Mouse (Mus musculus) kidney, embryonic 16.5 days (tissue): ENCODE results near the gene Mesd. TPM values are rescaled to one million over a fixed set of nuclear protein-coding genes. Genes with fewer than 3 reads are reported as not detected.

Source experiments
- ATAC-seq: fragments of 200-750 bp; cut with Nextera tagmentation; 2 replicates; pipeline ENCODE4 v1.8.0; 2017; ENCODE audit warnings: moderate TSS enrichment; ENCODE audit not compliant: low FRiP score, low TSS enrichment
- H3K27ac ChIP-seq: fragments of 300-500 bp; sonication (generic); 2 replicates; pipeline ENCODE4 v1.5.1; 2014; ENCODE audit warnings: low read length
- H3K27me3 ChIP-seq: fragments of 300-500 bp; sonication (generic); 2 replicates; pipeline ENCODE4 v1.6.1; 2014; ENCODE audit warnings: low read length, control low read depth, mixed read lengths; ENCODE audit not compliant: insufficient read depth
- H3K36me3 ChIP-seq: fragments of 300-500 bp; sonication (generic); 2 replicates; pipeline ENCODE4 v1.6.1; 2014; ENCODE audit warnings: low read length, control low read depth, mixed read lengths; ENCODE audit not compliant: insufficient read depth
- H3K4me1 ChIP-seq: fragments of 300-500 bp; sonication (generic); 2 replicates; pipeline ENCODE4 v1.6.1; 2014; ENCODE audit warnings: low read length, control low read depth, mixed read lengths; ENCODE audit not compliant: insufficient read depth
- H3K4me2 ChIP-seq: fragments of 300-500 bp; sonication (generic); replicated peaks from 2 replicates; pipeline ENCODE4 v1.6.1; 2014; ENCODE audit warnings: low read depth, low read length
- H3K4me3 ChIP-seq: fragments of 300-500 bp; sonication (generic); 2 replicates; pipeline ENCODE4 v1.5.1; 2014; ENCODE audit warnings: mild to moderate bottlenecking, low read length
- H3K9ac ChIP-seq: fragments of 300-500 bp; sonication (generic); replicated peaks from 2 replicates; pipeline ENCODE4 v1.6.1; 2014; ENCODE audit warnings: low read length
- H3K9me3 ChIP-seq: fragments of 300-500 bp; sonication (generic); 2 replicates; pipeline ENCODE4 v1.6.1; 2016; ENCODE audit warnings: low read length, control low read depth
- WGBS: fragments of 180-500 bp; shearing (Covaris S2); extraction: QIAGEN DNeasy Blood & Tissue Kit; methylation state at CpG from one replicate; pipeline ENCODE4 v1.1.7; 2014; 5-methylcytosine and 5-hydroxymethylcytosine counted together
- polyA plus RNA-seq: library from polyadenylated mRNA; unstranded; fragments of >200 nt; fragmentation: Nextera tagmentation; extraction: Ambion mirVana; gene quantifications from 2 replicates; pipeline ENCODE4 v1.2.1, GENCODE M21; 2015

The Mesd gene
- polyA plus RNA-seq, 1 experiment from 2014 or later, result 113 TPM

DNA sequence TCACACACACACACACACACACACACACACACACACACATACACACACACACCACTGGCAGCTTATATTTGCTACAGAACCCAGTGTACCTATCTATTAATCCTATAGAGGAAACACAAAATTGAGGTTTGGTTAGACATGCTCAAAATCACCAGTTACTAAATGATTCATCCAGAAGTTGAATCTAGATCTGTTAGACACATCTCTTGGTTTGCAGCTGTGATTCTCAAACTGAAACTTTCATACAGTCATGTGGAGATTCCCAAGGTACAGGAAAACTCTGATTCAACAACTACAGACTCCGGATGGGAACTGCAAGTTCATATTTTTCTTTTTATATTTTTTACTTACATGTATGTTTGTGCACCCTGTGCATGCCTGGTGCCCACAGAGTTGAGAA, 29.1 kb upstream of the Mesd start:
- WGBS, result 100% methylated on average over 1 of the region's 1 CpGs
- Histone ChIP-seq H3K4me2 (no peak overlapping the region), H3K36me3 (no peaks in the 10 kb centered on the region), H3K4me3 (no peak overlapping the region), H3K27me3 (no peaks in the 10 kb centered on the region), H3K9ac (no peak overlapping the region), H3K9me3 (no peaks in the 10 kb centered on the region), H3K4me1 (no peaks in the 10 kb centered on the region), H3K27ac (no peak overlapping the region)
- ATAC-seq, result no peak

DNA sequence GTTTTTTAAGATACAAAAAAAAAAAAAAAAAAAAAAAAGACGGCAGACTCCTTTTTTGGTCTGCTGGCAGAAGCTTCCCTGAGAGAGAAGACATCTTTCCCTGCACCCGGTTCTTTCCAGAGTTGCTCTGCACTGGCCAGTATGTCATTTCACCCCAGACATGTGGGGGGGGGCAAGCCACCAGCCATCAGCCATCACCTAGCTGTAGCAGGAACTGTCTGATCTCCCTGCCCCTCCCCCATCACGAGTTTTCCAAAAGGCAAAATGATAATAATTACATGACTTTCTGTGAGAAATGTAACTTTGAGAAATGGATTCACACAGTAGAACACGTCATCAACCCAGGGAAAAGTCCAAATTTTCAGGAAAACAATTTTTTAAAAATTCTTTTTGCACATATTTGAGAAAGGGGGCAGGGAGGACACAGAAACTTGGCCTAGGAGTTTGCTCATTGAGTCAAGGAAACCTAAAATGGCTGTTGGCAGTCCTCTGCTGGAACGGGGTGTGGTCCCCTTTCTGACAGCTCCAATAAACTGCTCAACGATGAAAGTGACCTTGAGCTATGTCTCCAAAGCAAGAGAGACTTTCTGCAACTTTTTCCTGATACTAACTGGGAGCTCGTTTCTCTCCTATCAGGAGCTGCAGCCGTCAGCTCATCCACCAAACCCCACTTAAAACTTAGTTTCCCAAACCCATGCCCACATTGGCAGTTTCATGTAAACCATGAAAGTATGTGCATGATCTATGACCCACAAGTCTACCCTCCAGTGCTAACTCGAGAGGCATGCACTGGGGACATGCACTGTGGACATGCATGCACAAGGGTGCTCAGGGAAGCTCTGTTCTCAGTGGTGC, 27.7 kb upstream of the Mesd start:
- Histone ChIP-seq H3K9me3 (no peaks in the 10 kb centered on the region), H3K4me2 (no peak overlapping the region), H3K4me1 (no peaks in the 10 kb centered on the region), H3K27ac (no peak overlapping the region), H3K27me3 (no peaks in the 10 kb centered on the region), H3K36me3 (no peaks in the 10 kb centered on the region), H3K9ac (no peak overlapping the region), H3K4me3 (no peak overlapping the region)
- no peak for ATAC-seq
- WGBS, result 68% methylated on average over 9 of the region's 9 CpGs

DNA sequence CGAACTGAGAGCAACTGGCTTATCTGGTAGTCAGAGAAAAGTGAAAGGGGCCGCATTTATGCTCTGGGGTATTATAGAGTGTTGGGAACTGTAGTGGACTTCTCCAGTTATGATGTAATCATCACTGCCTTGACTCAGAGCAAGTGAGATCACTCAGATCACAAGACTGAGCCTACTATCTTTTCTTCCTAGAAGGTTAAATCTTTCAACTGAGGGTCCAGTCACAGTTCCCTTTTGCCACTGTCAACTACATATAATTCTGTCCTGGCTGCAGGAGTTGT, 27.1 kb upstream of the Mesd start:
- Histone ChIP-seq H3K4me2 (no peak overlapping the region), H3K9ac (no peak overlapping the region), H3K36me3 (no peaks in the 10 kb centered on the region), H3K27me3 (no peaks in the 10 kb centered on the region), H3K4me1 (no peaks in the 10 kb centered on the region), H3K9me3 (no peaks in the 10 kb centered on the region), H3K4me3 (no peak overlapping the region), H3K27ac (no peak overlapping the region)
- no peak for ATAC-seq
- WGBS, result 82% methylated on average over 2 of the region's 2 CpGs

DNA sequence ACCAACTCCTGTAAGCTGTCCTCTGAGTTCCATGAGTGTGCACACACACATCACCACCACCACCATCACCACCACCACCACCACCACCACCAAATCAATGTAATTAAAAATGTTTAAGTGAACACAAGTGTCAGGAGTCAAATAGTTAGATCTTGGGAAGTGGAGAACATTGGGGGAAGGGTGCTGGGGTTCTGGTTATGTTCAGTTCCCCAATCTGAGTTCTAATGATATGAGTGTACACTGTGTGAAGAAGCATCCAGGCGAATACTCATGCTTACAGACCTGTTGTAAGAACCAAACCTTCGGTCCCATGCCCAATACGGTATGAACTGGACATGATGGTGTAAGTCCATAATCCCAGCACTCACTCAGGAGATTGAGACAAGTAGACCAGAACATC, 26.3 kb upstream of the Mesd start:
- WGBS, result 95% methylated on average over 3 of the region's 3 CpGs
- Histone ChIP-seq H3K9me3 (no peaks in the 10 kb centered on the region), H3K27ac (no peak overlapping the region), H3K4me3 (no peak overlapping the region), H3K36me3 (no peaks in the 10 kb centered on the region), H3K4me1 (no peaks in the 10 kb centered on the region), H3K27me3 (no peaks in the 10 kb centered on the region), H3K9ac (no peak overlapping the region), H3K4me2 (no peak overlapping the region)
- no peak for ATAC-seq

DNA sequence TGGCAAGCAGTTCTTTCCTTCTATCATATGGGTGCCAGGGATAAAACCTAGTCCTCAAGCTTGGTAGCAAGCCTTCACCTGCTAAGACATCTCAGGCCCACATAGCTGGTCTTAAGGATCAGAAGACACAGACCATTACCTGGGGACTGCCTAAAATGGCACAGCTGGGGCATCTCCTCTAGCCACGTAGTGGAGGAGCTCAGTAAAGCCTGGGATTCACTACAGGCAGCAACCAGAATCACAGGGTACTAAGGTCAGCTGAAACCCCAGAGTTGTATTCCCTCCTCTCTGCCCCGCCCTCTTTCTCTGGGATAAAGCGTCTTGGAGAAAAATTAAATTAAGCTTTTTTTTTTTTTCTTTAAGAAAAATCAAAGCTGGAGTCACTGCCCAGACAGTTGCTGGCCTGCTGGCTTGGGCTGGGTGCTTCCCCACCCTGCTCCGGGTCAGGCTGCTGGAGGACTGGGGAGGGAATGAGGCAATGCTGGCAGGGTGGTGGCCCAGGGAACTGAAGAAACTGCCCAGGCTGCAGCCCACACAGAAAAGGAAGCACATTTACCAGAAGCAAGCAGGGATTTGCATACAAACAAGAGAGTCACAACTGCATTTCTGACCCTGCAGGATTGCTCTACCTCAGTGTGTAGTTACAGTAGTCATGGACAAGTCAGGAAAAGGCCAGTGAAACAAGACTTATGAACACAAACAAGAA, 24.7 kb upstream of the Mesd start:
- no peak overlapping the region for H3K27ac ChIP-seq
- no peaks in the 10 kb centered on the region for H3K27me3 ChIP-seq
- H3K4me2 ChIP-seq, result no peak overlapping the region
- H3K36me3 ChIP-seq, result no peaks in the 10 kb centered on the region
- no peaks in the 10 kb centered on the region for H3K4me1 ChIP-seq
- no peak overlapping the region for H3K4me3 ChIP-seq
- no peak overlapping the region for H3K9ac ChIP-seq
- no peak for ATAC-seq
- WGBS, result 51% methylated on average over 4 of the region's 4 CpGs
- H3K9me3 ChIP-seq, result no peaks in the 10 kb centered on the region

DNA sequence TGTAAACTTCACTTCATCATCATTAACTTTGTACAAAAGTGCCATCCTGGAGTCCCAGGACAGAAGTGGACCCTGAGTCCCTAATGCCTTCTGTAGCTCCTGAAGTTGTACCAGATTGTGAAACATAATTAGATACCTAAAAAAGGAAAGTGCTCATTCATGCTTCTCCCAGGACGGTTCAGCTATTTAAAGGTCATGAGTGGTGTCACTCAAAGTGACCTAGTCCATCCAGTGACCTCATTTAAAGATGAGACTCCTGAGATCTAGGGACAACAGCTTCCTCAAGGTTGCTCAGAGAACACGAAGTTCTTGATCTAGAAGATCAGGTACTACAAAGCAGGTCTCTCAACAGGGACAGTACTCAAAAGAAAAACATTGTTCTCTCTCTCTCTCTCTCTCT, 20.7 kb upstream of the Mesd start:
- ATAC-seq, result no peak
- no peak overlapping the region for H3K4me3 ChIP-seq
- no peak overlapping the region for H3K4me2 ChIP-seq
- H3K27ac ChIP-seq, result no peak overlapping the region
- no peaks in the 10 kb centered on the region for H3K36me3 ChIP-seq
- H3K9me3 ChIP-seq, result no peaks in the 10 kb centered on the region
- no peaks in the 10 kb centered on the region for H3K4me1 ChIP-seq
- no peak overlapping the region for H3K9ac ChIP-seq
- H3K27me3 ChIP-seq, result no peaks in the 10 kb centered on the region
- 36% methylated on average over 2 of the region's 2 CpGs for WGBS

DNA sequence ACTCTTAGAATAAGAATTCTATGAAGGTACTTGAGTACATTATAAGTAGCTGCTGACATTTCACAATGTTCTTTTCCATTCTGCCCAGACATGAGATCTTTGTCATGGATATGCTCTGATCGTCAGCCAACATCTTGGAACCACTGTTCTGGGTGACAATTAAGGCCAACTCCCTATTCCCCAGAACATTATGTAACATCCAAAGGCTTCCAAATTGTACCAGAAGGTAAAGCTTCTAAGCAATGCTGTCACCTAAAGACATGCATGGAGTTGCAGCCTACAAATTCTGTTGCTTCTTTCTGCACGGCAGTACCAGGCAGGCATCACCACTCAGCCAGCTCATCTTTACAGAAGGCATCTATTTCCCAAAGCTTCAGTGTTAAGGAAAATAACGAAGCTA, 16.1 kb upstream of the Mesd start:
- WGBS, result 85% methylated on average over 3 of the region's 3 CpGs
- Histone ChIP-seq H3K27me3 (no peaks in the 10 kb centered on the region), H3K4me3 (no peak overlapping the region), H3K9me3 (no peaks in the 10 kb centered on the region), H3K9ac (no peak overlapping the region), H3K4me2 (no peak overlapping the region), H3K27ac (no peak overlapping the region), H3K4me1 (no peaks in the 10 kb centered on the region), H3K36me3 (no peaks in the 10 kb centered on the region)
- no peak for ATAC-seq

DNA sequence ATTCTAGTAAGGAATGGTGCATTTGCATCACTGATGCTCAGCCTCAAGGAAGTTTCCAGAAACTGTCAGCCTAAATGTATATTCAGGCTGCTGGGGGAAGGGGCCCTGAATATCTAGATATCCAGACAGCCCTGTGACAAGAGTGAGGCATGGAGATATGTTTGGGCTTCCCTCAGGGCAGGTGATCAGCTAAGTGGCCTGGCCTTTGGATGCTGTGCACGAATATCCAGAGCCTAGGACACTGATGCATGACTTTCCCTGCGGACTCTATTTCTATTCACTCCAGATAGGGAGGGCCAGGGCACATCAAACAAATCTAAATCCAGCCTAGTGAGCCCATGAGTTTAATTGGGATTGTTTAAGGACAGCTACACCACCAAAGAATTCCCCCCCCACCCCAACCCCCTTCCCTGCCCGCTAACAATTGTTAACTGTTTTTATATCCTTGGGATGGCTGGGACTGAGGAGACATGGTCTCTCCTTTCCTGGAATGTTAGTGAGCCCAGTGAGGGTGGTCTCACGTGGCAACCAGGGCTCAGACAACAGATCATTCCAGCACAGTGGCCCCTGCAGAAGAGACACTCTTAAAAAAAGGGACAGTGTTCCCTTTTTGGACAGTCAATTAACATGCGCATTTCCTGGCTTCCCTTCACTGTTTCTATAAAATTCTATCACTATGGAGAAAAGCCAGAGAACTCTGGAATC, 14.3 kb upstream of the Mesd start:
- Histone ChIP-seq H3K4me2 (no peak overlapping the region), H3K4me1 (no peaks in the 10 kb centered on the region), H3K27me3 (no peaks in the 10 kb centered on the region), H3K9ac (no peak overlapping the region), H3K36me3 (no peaks in the 10 kb centered on the region), H3K4me3 (no peak overlapping the region), H3K9me3 (no peaks in the 10 kb centered on the region), H3K27ac (no peak overlapping the region)
- WGBS, result 38% methylated on average over 5 of the region's 5 CpGs
- ATAC-seq, result no peak

DNA sequence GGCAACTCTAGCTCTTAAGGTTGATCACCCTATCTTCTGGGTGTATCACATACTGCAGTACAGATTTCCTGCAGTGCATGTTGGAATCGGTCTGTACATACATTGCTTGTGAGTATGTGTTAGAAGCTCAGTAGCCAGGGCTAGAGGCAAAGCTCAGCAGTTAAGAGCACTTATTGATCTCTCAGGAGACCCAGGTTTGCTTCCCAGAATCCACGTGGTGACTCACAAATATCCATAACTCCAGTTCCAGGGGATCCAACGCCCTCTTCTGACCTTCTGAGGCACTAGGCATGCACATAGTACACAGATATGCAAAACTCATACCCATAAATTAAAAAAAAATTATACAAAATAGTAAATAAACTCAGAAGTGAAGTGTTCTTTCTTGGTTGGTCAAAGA, 7.2 kb upstream of the Mesd start:
- Histone ChIP-seq H3K27me3 (no peaks in the 10 kb centered on the region), H3K9ac (no peak overlapping the region), H3K27ac (no peak overlapping the region), H3K36me3 (peaks cover 16% of the 10 kb centered on the region; the same call in 1 of the 2 replicates), H3K9me3 (no peaks in the 10 kb centered on the region), H3K4me1 (peaks cover 24% of the 10 kb centered on the region), H3K4me2 (no peak overlapping the region), H3K4me3 (no peak overlapping the region)
- ATAC-seq, result no peak
- 80% methylated on average over 3 of the region's 3 CpGs for WGBS
